Comparison of ENCODE assay signal across 8 mouse cellular contexts in the genomic region with DNA sequence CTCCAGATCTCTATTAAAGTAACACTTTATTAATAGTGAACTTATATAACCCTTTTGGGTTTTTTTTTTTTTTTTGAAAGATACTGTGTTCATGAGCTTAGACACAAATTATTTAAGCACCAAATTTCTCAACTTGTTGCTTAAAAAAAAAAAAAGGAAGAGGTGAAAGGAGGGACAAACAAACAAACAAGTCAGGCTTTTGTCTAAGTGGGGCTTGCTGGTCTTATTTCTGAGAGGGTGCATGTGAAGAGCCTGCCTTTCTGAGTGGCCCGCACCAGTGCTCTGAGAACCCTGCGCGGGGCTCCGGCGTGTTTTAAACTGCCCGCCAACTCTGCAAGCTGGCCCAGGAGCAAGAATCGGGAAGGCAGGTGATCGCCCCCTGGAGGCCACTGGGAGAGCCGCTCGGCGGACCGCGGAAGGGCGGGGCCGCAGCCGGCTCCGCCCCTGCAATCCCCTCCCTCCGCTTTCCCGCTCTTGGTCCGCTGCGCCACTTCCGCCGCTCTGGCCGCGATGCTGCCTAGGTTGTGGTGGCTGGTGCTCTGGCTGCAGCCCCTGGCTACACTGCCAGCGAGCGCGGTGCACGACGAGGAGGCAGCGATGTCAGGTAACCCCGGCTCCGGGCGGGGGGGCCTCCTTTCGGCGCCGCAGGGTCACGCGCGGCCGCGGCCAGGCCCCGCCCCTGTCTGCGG. TPM values are rescaled to one million over a fixed set of nuclear protein-coding genes. Genes with fewer than 3 reads are reported as not detected.
A peak's percentile ranks its signal among the peaks of the same experiment; 100 is the strongest.
DNase-seq lines count a peak whose midpoint lies in the region; ATAC-seq and TF ChIP-seq lines count a peak whose summit lies in the region.

A gene (plus strand): TSS at position 456 of the 689 bp plus-strand sequence.

- no peaks in the 10 kb centered on the region for H3K9me3 ChIP-seq in embryonic facial prominence, embryonic 13.5 days
- H3K9me3 ChIP-seq in limb, embryonic 12.5 days = no peaks in the 10 kb centered on the region
- H3K9me3 ChIP-seq in midbrain, embryonic 14.5 days (ENCODE audit: control insufficient read depth, low read length) = no peaks in the 10 kb centered on the region

- H3K4me2 ChIP-seq in embryonic facial prominence, embryonic 13.5 days = peak within 1 kb of the TSS; percentile 67
- H3K4me2 ChIP-seq in limb, embryonic 12.5 days = peak within 1 kb of the TSS; percentile 57
- H3K4me2 ChIP-seq in midbrain, embryonic 14.5 days (ENCODE audit: low read length) = peak within 1 kb of the TSS; percentile 64

- TF ChIP-seq CTCF in heart, adult 2 months (IDR thresholded peaks at IDR 0.05) = peak; percentile 99

- TF ChIP-seq EP300 in heart, adult 2 months (IDR thresholded peaks at IDR 0.05; ENCODE audit: insufficient read depth, low read depth, low read length) = no peak

- H3K4me1 ChIP-seq in embryonic facial prominence, embryonic 13.5 days = peaks cover 9% of the 10 kb centered on the region
- 0 out of 2 replicates have a peak, but pooled peaks cover 1% of the 10 kb centered on the region for H3K4me1 ChIP-seq in heart, adult 2 months (ENCODE audit: control insufficient read depth, insufficient read depth, low read length)
- H3K4me1 ChIP-seq in limb, embryonic 12.5 days (replicated peaks) = peaks cover 11% of the 10 kb centered on the region
- no peaks in the 10 kb centered on the region; the same call in 1 of the 2 replicates for H3K4me1 ChIP-seq in midbrain, embryonic 14.5 days (ENCODE audit: control insufficient read depth, insufficient read depth, low read length)

- peak; percentile 55; the same call in 1 of the 2 replicates for TF ChIP-seq POLR2A in heart, adult 2 months (IDR thresholded peaks at IDR 0.05; ENCODE audit: insufficient read depth, low read depth, low read length)

- intact Hi-C loops in heart, adult 2 months (cut with DNase I) = loop anchor here (2.0 to 10.0 kb wide), 4 partner anchors 133 to 486 kb away; a partner anchor contains a TSS

- under 1% methylated on average over 44 of the region's 44 CpGs for WGBS in embryonic facial prominence, embryonic 13.5 days
- under 1% methylated on average over 43 of the region's 44 CpGs for WGBS in heart, adult 2 months
- WGBS in limb, embryonic 12.5 days = under 1% methylated on average over 44 of the region's 44 CpGs
- under 1% methylated on average over 44 of the region's 44 CpGs for WGBS in midbrain, embryonic 14.5 days

- peak within 1 kb of the TSS; percentile 89 for H3K9ac ChIP-seq in embryonic facial prominence, embryonic 13.5 days
- peak within 1 kb of the TSS; percentile 97 for H3K9ac ChIP-seq in heart, adult 2 months (ENCODE audit: low read depth, low read length)
- peak within 1 kb of the TSS; percentile 78 for H3K9ac ChIP-seq in limb, embryonic 12.5 days (replicated peaks)
- peak within 1 kb of the TSS; percentile 86 for H3K9ac ChIP-seq in midbrain, embryonic 14.5 days (replicated peaks; ENCODE audit: low read length)

- peak; percentile 88 for DNase-seq in 416B (ENCODE audit: low read depth)
- DNase-seq in adrenal gland, postnatal 4 days (ENCODE audit: low spot score in 2 of 2) = peak; percentile 84 to 90
- DNase-seq in heart, adult 2 months = peak; percentile 93 to 96
- peak; percentile 86 to 94 for DNase-seq in kidney, adult 8-10 months
- peak; percentile 94 for DNase-seq in midbrain, embryonic 14.5 days
- peak; percentile 90 for DNase-seq in spleen, adult 12 weeks (ENCODE audit: low spot score)

- ATAC-seq in embryonic facial prominence, embryonic 13.5 days (ENCODE audit: insufficient number of reproducible peaks, insufficient read depth, low FRiP score, low TSS enrichment, low read depth) = peak; percentile 85
- ATAC-seq in limb, embryonic 12.5 days (ENCODE audit: insufficient number of reproducible peaks, insufficient read depth, low FRiP score, low TSS enrichment, low read depth) = peak; percentile 86
- ATAC-seq in midbrain, embryonic 14.5 days (ENCODE audit: low FRiP score, low TSS enrichment) = peak; percentile 96

- H3K27me3 ChIP-seq in embryonic facial prominence, embryonic 13.5 days = no peaks in the 10 kb centered on the region
- H3K27me3 ChIP-seq in heart, adult 2 months (ENCODE audit: control insufficient read depth, insufficient read depth, low read length) = no peaks in the 10 kb centered on the region
- H3K27me3 ChIP-seq in limb, embryonic 12.5 days = no peaks in the 10 kb centered on the region
- no peaks in the 10 kb centered on the region for H3K27me3 ChIP-seq in midbrain, embryonic 14.5 days (ENCODE audit: control insufficient read depth, insufficient read depth, low read length)

- peak within 1 kb of the TSS; percentile 86 for H3K27ac ChIP-seq in embryonic facial prominence, embryonic 13.5 days
- peak within 1 kb of the TSS; percentile 82 for H3K27ac ChIP-seq in heart, adult 2 months
- peak within 1 kb of the TSS; percentile 90 for H3K27ac ChIP-seq in limb, embryonic 12.5 days
- peak within 1 kb of the TSS; percentile 88 for H3K27ac ChIP-seq in midbrain, embryonic 14.5 days (replicated peaks; ENCODE audit: low read depth, low read length)

- no peaks in the 10 kb centered on the region for H3K79me2 ChIP-seq in heart, adult 2 months (replicated peaks; ENCODE audit: control insufficient read depth, insufficient read depth, low read length)

- peak within 1 kb of the TSS; percentile 88 for H3K4me3 ChIP-seq in embryonic facial prominence, embryonic 13.5 days
- peak within 1 kb of the TSS; percentile 76 for H3K4me3 ChIP-seq in heart, adult 2 months
- H3K4me3 ChIP-seq in limb, embryonic 12.5 days (replicated peaks) = peak within 1 kb of the TSS; percentile 79
- H3K4me3 ChIP-seq in midbrain, embryonic 14.5 days (replicated peaks; ENCODE audit: low read depth, low read length) = peak within 1 kb of the TSS; percentile 87

- H3K36me3 ChIP-seq in embryonic facial prominence, embryonic 13.5 days = peaks cover 6% of the 10 kb centered on the region; the same call in 1 of the 2 replicates
- H3K36me3 ChIP-seq in heart, adult 2 months (ENCODE audit: control insufficient read depth, insufficient read depth, low read length) = no peaks in the 10 kb centered on the region
- H3K36me3 ChIP-seq in limb, embryonic 12.5 days = 0 out of 2 replicates have a peak, but pooled peaks cover 4% of the 10 kb centered on the region
- H3K36me3 ChIP-seq in midbrain, embryonic 14.5 days (ENCODE audit: control insufficient read depth, insufficient read depth, low read length) = no peaks in the 10 kb centered on the region

RNA-seq across cellular contexts. Expression of the gene that starts here (rescaled TPM):
- total RNA-seq in adrenal gland, postnatal 4 days (2021) = 1 to 10 TPM; 9.2 to 9.8 TPM
- polyA plus RNA-seq in embryonic facial prominence, embryonic 13.5 days (2015; fragmentation: Nextera tagmentation; extraction: Ambion mirVana) = 10.2 and 11.3 TPM in 2 replicates
- under 1 TPM; 0.93 to 0.97 TPM for total RNA-seq in heart, adult 2 months (2021)
- polyA plus RNA-seq in heart, adult 2 months (2012; rRNA removed) = 2.4 and 3.1 TPM in 2 replicates
- polyA plus RNA-seq in limb, embryonic 12.5 days (2016; fragmentation: Nextera tagmentation; extraction: Ambion mirVana) = 11.9 and 13.7 TPM in 2 replicates
- polyA plus RNA-seq in midbrain, embryonic 14.5 days (2014; fragmentation: Nextera tagmentation; extraction: Ambion mirVana) = 5.5 and 7.6 TPM in 2 replicates

Comparison
In these comparisons a context has a peak if more than half of its experiments do, and no peak if none do; other contexts are left out.
1. Peak in every context shown above with its lines: DNase-seq, ATAC-seq, H3K4me3 ChIP-seq and H3K27ac ChIP-seq.
2. RNA of the gene that starts here (total RNA-seq): 9.2 to 9.8 TPM in adrenal gland, postnatal 4 days; 0.93 to 0.97 TPM in heart, adult 2 months; every median in the first group is over 4 times any median in the second.